Mouse (Mus musculus) forelimb bud, embryonic 11.5 days (tissue): ENCODE data around the gene Angptl6.
"Not testable (repeated sequence)": the region's sequence is repeated elsewhere in the genome, so short reads cannot be mapped to it uniquely, and the experiment has no call there.

ENCODE experiments used
- DNase-seq: peaks from one replicate; pipeline ENCODE4 v3.0.0-alpha.2; 2012; ENCODE audit warnings: low read depth, low spot score

Gene Angptl6

DNA sequence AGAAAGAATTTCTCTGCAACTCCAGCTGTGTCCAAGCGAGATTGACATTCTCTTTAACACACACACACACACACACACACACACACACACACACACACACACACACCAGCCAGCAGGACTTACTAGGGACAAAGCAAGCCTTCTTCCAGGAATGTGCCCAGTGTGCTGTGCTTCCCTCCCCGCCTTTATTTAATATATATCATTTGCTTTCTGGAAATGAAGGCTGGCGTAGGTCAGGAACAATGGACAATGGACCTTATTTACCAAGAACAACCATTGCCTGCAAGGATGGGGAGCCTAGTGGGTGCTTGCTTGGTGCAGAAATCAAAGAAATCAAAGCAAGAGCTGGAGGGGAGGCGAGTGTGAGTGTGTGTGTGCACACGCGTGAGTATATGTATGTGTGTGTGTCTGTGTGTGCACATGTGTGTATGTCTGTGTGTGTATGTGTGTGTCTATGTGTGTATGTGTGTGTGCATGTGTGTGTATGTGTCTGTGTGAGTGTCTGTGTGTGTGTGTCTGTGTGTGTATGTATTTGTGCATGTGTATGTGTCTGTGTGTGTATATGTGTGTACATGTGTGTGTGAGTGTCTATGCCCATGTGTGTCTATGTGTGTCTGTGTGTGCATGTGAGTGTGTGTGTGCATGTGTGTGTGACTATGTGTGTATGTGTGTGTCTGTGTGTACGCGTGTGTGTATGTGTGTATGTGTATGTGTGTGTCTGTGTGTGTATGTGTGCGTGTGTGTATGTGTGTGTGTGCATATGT lies 42.2 kb downstream of the Angptl6 start:
- DNase-seq, result peak; percentile 26

DNA sequence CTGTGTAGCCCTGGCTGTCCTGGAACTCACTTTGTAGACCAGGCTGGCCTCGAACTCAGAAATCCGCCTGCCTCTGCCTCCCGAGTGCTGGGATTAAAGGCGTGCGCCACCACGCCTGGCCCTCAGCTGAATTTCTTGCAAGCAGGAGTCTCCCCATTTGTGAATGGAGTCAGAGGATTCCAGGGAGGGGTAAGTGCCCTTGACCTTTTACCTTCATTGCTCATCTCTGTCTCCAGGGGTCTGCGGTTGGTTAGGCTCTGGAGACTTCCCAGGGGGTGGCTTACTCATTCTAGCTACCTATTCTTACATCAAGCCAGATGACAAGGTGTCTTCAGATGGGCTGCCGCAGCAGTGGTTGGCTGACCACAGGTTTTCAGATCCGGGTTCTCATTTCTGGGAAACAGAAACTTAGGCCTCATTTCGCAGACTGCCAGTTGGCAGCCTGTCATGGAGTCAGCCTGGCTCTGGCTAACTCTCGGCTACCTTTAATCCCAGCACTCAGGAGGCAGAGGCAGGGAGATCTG lies 44.0 kb downstream of the Angptl6 start:
- not testable (repeated sequence) for DNase-seq

DNA sequence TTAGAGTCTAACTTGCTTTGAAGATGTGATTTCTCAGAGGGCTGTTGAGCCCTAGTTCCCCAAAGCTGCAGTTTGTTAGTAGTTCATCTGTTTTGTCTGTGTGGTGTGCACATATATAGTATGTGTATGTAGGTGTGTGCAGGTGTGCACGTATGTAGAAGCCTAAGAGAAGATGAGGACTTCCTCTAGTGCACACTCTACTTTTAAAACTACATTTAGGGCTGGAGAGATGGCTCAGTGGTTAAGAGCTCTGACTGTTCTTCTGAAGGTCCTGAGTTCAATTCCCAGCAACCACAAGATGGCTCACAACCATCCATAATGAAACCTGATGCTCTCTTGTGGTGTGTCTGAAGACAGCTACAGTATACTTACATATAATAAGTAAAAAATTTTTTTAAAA lies 44.6 kb downstream of the Angptl6 start:
- no peak for DNase-seq

DNA sequence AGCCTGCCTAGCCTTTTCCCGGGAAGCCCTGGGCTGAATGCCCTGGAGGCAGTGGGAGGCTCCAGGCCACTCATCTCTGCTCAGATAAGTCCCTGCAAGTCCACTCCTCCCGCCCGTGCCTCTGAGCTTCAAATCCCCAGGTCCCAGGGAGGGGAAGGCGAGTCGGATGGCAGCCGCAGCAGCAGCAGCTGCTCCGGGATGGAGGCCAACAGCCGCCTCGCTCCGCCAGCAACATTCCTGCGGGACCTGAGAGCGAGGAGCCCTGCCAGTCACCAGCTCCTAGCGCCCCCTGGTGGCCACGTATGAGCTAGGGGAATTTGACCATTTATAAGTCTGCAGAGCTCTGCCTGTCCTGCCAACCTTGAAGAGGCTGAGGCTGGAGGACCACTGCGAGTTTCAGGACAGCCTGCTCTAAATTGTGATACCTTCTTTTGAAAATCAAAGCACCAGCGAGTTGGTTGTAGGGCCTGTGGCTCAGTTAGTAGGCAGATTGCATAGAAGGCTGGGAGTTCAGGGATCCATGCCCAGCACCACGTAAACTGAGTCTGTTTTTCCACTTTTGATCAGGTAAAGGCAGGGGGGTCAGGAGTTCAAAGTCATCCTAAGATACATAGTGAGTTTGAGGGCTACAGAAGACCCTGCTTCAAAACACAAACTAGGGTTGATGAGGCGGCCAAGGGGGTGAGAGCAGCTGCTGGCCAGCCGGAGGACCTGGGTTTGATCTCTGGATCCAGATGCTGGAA lies 48.5 kb downstream of the Angptl6 start:
- peak; percentile 94 for DNase-seq

DNA sequence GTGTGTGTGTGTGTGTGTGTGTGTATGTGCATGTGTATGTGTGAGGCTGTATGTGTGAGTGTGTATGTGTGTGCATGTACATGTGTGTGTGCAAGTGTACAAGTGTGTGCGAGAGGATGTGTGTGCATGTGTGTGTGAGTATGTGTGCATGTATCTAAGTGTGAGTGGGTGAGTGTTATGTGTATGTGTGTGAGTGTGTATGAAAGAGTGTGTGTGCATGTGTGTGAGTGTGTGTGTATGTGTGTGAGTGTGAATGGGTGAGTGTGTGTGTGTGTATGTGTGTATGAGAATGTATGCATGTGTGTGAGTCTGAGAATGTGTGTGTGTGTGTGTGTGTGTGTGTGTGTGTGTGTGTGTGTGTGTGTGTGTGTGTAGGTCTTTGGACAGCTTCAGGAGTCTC lies 51.4 kb downstream of the Angptl6 start:
- DNase-seq, result no peak

DNA sequence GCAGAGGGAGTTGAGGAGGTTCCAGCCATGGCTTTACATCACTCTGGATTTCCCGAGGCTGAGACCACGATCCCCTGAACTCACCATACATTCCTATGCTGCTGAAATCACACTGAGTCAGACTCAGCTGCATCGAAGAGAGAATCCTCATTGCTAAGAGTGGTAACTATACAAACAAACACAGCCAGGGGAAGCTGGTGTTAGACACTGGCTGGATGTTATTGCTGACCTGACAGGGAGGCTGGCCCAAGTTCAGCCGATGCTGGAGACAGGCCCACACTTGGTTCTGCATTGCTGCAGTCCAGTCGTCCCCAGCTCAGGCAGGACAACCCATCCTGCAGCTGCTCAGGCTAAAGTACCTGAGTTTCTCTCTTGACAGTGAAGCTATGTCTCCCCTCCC lies 53.7 kb downstream of the Angptl6 start:
- no peak for DNase-seq
